Mouse (Mus musculus) hindbrain, embryonic 14.5 days (tissue): ENCODE measurements around the gene Nfib. TPM values are rescaled to one million over a fixed set of nuclear protein-coding genes. Genes with fewer than 3 reads are reported as not detected.

Experiments
- ATAC-seq: fragments of 200-750 bp; cut with Nextera tagmentation; 2 replicates; pipeline ENCODE4 v1.8.0; 2017; ENCODE audit warnings: moderate number of reproducible peaks, mild to moderate bottlenecking, moderate TSS enrichment, moderate library complexity; ENCODE audit not compliant: low FRiP score
- DNase-seq: peaks from one replicate; pipeline ENCODE4 v3.0.0-alpha.2; 2015; ENCODE audit warnings: low spot score
- H3K27ac ChIP-seq: fragments of 300-500 bp; sonication (generic); 2 replicates; pipeline ENCODE4 v1.5.1; 2014; ENCODE audit warnings: mild to moderate bottlenecking, moderate library complexity
- H3K27me3 ChIP-seq: fragments of 300-500 bp; sonication (generic); 2 replicates; pipeline ENCODE4 v1.6.1; 2014; ENCODE audit warnings: mild to moderate bottlenecking, low read length, mixed read lengths; ENCODE audit not compliant: control insufficient read depth, insufficient read depth
- H3K36me3 ChIP-seq: fragments of 300-500 bp; sonication (generic); replicated peaks from 2 replicates; pipeline ENCODE4 v1.6.1; 2014; ENCODE audit not compliant: control insufficient read depth, insufficient read depth
- H3K4me1 ChIP-seq: fragments of 300-500 bp; sonication (generic); replicated peaks from 2 replicates; pipeline ENCODE4 v1.6.1; 2014; ENCODE audit warnings: antibody characterized with exemption, low read length, mixed read lengths; ENCODE audit not compliant: control insufficient read depth, insufficient read depth
- H3K4me2 ChIP-seq: fragments of 300-500 bp; sonication (generic); replicated peaks from 2 replicates; pipeline ENCODE4 v1.6.1; 2014; ENCODE audit warnings: mild to moderate bottlenecking, moderate library complexity
- H3K4me3 ChIP-seq: fragments of 300-500 bp; sonication (generic); replicated peaks from 2 replicates; pipeline ENCODE4 v1.5.1; 2014; ENCODE audit warnings: mild to moderate bottlenecking, low read length
- H3K9ac ChIP-seq: fragments of 300-500 bp; sonication (generic); 2 replicates; pipeline ENCODE4 v1.6.1; 2014
- H3K9me3 ChIP-seq: fragments of 300-500 bp; sonication (generic); 2 replicates; pipeline ENCODE4 v1.6.1; 2016; ENCODE audit warnings: low read length; ENCODE audit not compliant: control insufficient read depth
- WGBS: fragments of 180-500 bp; shearing (Covaris S2); extraction: QIAGEN DNeasy Blood & Tissue Kit; methylation state at CpG from one replicate; pipeline ENCODE4 v1.1.7; 2014; 5-methylcytosine and 5-hydroxymethylcytosine counted together
- polyA plus RNA-seq: library from polyadenylated mRNA; unstranded; fragments of >200 nt; fragmentation: Nextera tagmentation; extraction: Ambion mirVana; gene quantifications from 2 replicates; pipeline ENCODE4 v1.2.1, GENCODE M21; 2014

The Nfib gene
- polyA plus RNA-seq, 1 experiment from 2014 or later: 90.8 TPM

- H3K27me3 ChIP-seq: no peaks in the 10 kb centered on the region
Observed at GRCm38 (mm10) chr4:82663749-82664381, 41.7 kb downstream of the Nfib start.

GRCm38 (mm10) chr4:82662626-82663025 is 42.9 kb downstream of the Nfib start:
- H3K27me3 ChIP-seq: no peaks in the 10 kb centered on the region
- no peak for ATAC-seq
- no peak overlapping the region for H3K27ac ChIP-seq
- peaks cover 12% of the 10 kb centered on the region for H3K4me1 ChIP-seq
- 90% methylated on average over 3 of the region's 3 CpGs for WGBS
- H3K9ac ChIP-seq: no peak overlapping the region
- no peaks in the 10 kb centered on the region for H3K9me3 ChIP-seq
- H3K4me2 ChIP-seq: no peak overlapping the region
- H3K4me3 ChIP-seq: no peak overlapping the region
- DNase-seq: no peak
- no peaks in the 10 kb centered on the region for H3K36me3 ChIP-seq

More at GRCm38 (mm10) chr4:82663749-82664381, 41.7 kb downstream of the Nfib start:
- Histone ChIP-seq H3K9me3 (no peaks in the 10 kb centered on the region), H3K4me1 (peaks cover 12% of the 10 kb centered on the region), H3K9ac (no peak overlapping the region), H3K36me3 (no peaks in the 10 kb centered on the region), H3K4me3 (no peak overlapping the region), H3K27ac (no peak overlapping the region; the same call in 1 of the 2 replicates), H3K4me2 (no peak overlapping the region)
- DNase-seq (no peak), ATAC-seq (no peak)
- WGBS: 75% methylated on average over 6 of the region's 6 CpGs

- no peaks in the 10 kb centered on the region for H3K9me3 ChIP-seq
- peaks cover 12% of the 10 kb centered on the region for H3K4me1 ChIP-seq
- no peak overlapping the region for H3K4me2 ChIP-seq
- no peak overlapping the region for H3K4me3 ChIP-seq
- H3K9ac ChIP-seq: no peak overlapping the region
- no peaks in the 10 kb centered on the region for H3K27me3 ChIP-seq
- H3K36me3 ChIP-seq: no peaks in the 10 kb centered on the region
- 37% methylated on average over 9 of the region's 9 CpGs for WGBS
- ATAC-seq: peak; percentile 46; the same call in 1 of the 2 replicates
- DNase-seq: peak; percentile 52
- no peak overlapping the region for H3K27ac ChIP-seq
Observed at GRCm38 (mm10) chr4:82662222-82662621, 43.3 kb downstream of the Nfib start.

- Histone ChIP-seq H3K9ac (no peak overlapping the region), H3K27me3 (no peaks in the 10 kb centered on the region), H3K27ac (no peak overlapping the region), H3K4me3 (no peak overlapping the region), H3K9me3 (no peaks in the 10 kb centered on the region), H3K4me2 (no peak overlapping the region), H3K36me3 (no peaks in the 10 kb centered on the region), H3K4me1 (peaks cover 12% of the 10 kb centered on the region)
- WGBS: 76% methylated on average over 7 of the region's 7 CpGs
- ATAC-seq (no peak), DNase-seq (no peak)
Observed at GRCm38 (mm10) chr4:82661215-82661614, 44.3 kb downstream of the Nfib start.

- ATAC-seq: no peak
- Histone ChIP-seq H3K4me1 (peaks cover 3% of the 10 kb centered on the region; the same call in 1 of the 2 replicates), H3K27me3 (no peaks in the 10 kb centered on the region), H3K36me3 (no peaks in the 10 kb centered on the region), H3K9ac (no peak overlapping the region), H3K9me3 (no peaks in the 10 kb centered on the region), H3K4me2 (no peak overlapping the region), H3K4me3 (no peak overlapping the region), H3K27ac (no peak overlapping the region)
- WGBS: 87% methylated on average over 5 of the region's 5 CpGs
- DNase-seq: no peak
Observed at GRCm38 (mm10) chr4:82645679-82646078, 59.9 kb downstream of the Nfib start.

GRCm38 (mm10) chr4:82644797-82645196 is 60.8 kb downstream of the Nfib start:
- H3K4me1 ChIP-seq: peaks cover 3% of the 10 kb centered on the region; the same call in 1 of the 2 replicates
- H3K4me2 ChIP-seq: no peak overlapping the region
- ATAC-seq: no peak
- H3K9me3 ChIP-seq: no peaks in the 10 kb centered on the region
- DNase-seq: no peak
- H3K27me3 ChIP-seq: no peaks in the 10 kb centered on the region
- no peak overlapping the region for H3K9ac ChIP-seq
- H3K36me3 ChIP-seq: no peaks in the 10 kb centered on the region
- H3K27ac ChIP-seq: no peak overlapping the region
- 62% methylated on average over 9 of the region's 9 CpGs for WGBS
- H3K4me3 ChIP-seq: no peak overlapping the region

- peaks cover 3% of the 10 kb centered on the region; the same call in 1 of the 2 replicates for H3K4me1 ChIP-seq
- no peaks in the 10 kb centered on the region for H3K27me3 ChIP-seq
- no peaks in the 10 kb centered on the region for H3K9me3 ChIP-seq
- H3K36me3 ChIP-seq: no peaks in the 10 kb centered on the region
- ATAC-seq (peak; percentile 65), DNase-seq (no peak)
- no peak overlapping the region for H3K9ac ChIP-seq
- H3K4me3 ChIP-seq: no peak overlapping the region
- no peak overlapping the region for H3K4me2 ChIP-seq
- peak overlapping the region; percentile 57; the same call in 1 of the 2 replicates for H3K27ac ChIP-seq
- WGBS: 55% methylated on average over 5 of the region's 5 CpGs
Observed at GRCm38 (mm10) chr4:82643734-82644085, 61.8 kb downstream of the Nfib start.

- no peak overlapping the region for H3K4me3 ChIP-seq
- WGBS: 45% methylated on average over 6 of the region's 6 CpGs
- no peaks in the 10 kb centered on the region for H3K9me3 ChIP-seq
- no peak overlapping the region for H3K9ac ChIP-seq
- ATAC-seq: peak; percentile 87
- DNase-seq: peak; percentile 60
- peaks cover 3% of the 10 kb centered on the region; the same call in 1 of the 2 replicates for H3K4me1 ChIP-seq
- no peak overlapping the region for H3K4me2 ChIP-seq
- no peaks in the 10 kb centered on the region for H3K27me3 ChIP-seq
- peak overlapping the region; percentile 57; the same call in 1 of the 2 replicates for H3K27ac ChIP-seq
- H3K36me3 ChIP-seq: no peaks in the 10 kb centered on the region
Observed at GRCm38 (mm10) chr4:82643022-82643733, 62.4 kb downstream of the Nfib start.

- H3K27me3 ChIP-seq: no peaks in the 10 kb centered on the region
- H3K4me2 ChIP-seq: no peak overlapping the region
- H3K4me3 ChIP-seq: no peak overlapping the region
Observed at GRCm38 (mm10) chr4:82641066-82641680, 64.4 kb downstream of the Nfib start.

More at GRCm38 (mm10) chr4:82641066-82641680, 64.4 kb downstream of the Nfib start:
- Histone ChIP-seq H3K36me3 (no peaks in the 10 kb centered on the region), H3K9ac (no peak overlapping the region), H3K27ac (no peak overlapping the region), H3K4me1 (peaks cover 3% of the 10 kb centered on the region; the same call in 1 of the 2 replicates), H3K9me3 (no peaks in the 10 kb centered on the region)
- DNase-seq: no peak
- ATAC-seq: no peak
- whole genome bisulfite sequencing: 80% methylated on average over 5 of the region's 5 CpGs
